Mouse (Mus musculus) left cerebral cortex, postnatal 25 days (tissue): Measurements from ENCODE around the gene Scd3. TPM values are rescaled to one million over a fixed set of nuclear protein-coding genes. Genes with fewer than 3 reads are reported as not detected.

Experiments
- DNase-seq, 2 experiments: peaks; one replicate each; pipeline ENCODE4 v3.0.0; 2022; ENCODE audit warnings: low spot score in 2 of 2, mixed read lengths in 1 of 2
- intact Hi-C: fragments of 180-260 bp; cut with DNase I; formaldehyde crosslinking; loops from one replicate; pipeline ENCODE4 v1.15.1; 2025
- total RNA-seq, 2 experiments: library from RNA; stranded (reverse); gene quantifications; 2 replicates each; pipeline ENCODE4 v1.2.3; 2021

Scd3 gene
- total RNA-seq, result 1 to 10 TPM; 2.2 to 3.2 TPM

- DNase-seq, result no peak
- intact Hi-C loops, result no loop called here
These were observed at the start of gene Scd3 for GRCm38 (mm10) chr19:44203015-44203564. Scd3 (plus strand) TSS chr19:44203269.

DNA sequence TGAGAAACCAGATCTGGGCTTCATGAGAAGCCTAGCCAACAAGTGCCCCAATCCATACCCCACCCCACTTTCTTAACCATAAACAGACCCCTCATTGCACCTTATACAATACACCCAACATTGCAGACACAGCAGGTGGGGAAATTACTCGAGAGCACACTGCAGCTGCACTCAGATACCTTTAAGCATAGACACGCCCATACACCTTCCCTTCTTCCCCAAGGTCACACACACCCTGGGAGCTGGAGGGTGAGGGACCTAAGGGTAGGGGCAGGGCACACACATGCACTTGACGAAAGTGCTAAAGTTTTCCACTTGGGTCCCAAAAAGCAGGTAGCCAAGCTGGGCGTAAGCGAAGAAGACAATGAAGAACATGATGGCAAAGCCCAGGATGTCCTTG, 49.3 kb upstream of the Scd3 start:
- intact Hi-C loops, result no loop called here
- DNase-seq, result no peak

GRCm38 (mm10) chr19:44157005-44157404, 46.1 kb upstream of the Scd3 start:
- no peak for DNase-seq
- intact Hi-C loops, result no loop called here

GRCm38 (mm10) chr19:44159386-44159785, 43.7 kb upstream of the Scd3 start:
- DNase-seq, result no peak
- intact Hi-C loops, result no loop called here

- intact Hi-C loops, result loop anchor here (5.0 kb wide), 1 partner anchor 256 kb away; no protein-coding TSS in a partner anchor
- peak; percentile 11 to 22 for DNase-seq
These were observed 41.6 kb upstream of the Scd3 start for GRCm38 (mm10) chr19:44161515-44161914.

- no peak for DNase-seq
- intact Hi-C loops, result no loop called here
These were observed 28.2 kb upstream of the Scd3 start for GRCm38 (mm10) chr19:44174835-44175234.

DNA sequence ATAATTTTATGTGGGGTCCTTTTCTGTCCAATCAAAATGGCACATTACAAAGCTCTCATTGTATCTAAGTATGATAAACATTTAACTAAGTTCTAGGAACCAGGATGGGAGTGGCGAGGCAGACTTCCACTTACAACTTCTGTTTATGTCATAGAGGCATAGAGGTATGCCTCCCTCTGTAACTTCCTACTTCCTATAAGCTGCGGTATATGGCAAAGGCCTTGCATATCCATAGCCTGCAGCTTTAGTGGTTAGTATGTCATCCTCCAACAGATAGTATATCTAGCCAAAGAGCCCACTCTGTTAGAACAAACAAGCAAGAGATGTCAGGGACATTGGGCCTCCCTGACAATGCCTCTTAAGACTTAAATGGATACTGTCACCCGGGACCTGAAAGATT, 26.3 kb upstream of the Scd3 start:
- intact Hi-C loops, result no loop called here

GRCm38 (mm10) chr19:44180502-44180901, 22.6 kb upstream of the Scd3 start:
- intact Hi-C loops, result no loop called here

More for the DNA sequence above, 26.3 kb upstream of the Scd3 start:
- no peak for DNase-seq

DNA sequence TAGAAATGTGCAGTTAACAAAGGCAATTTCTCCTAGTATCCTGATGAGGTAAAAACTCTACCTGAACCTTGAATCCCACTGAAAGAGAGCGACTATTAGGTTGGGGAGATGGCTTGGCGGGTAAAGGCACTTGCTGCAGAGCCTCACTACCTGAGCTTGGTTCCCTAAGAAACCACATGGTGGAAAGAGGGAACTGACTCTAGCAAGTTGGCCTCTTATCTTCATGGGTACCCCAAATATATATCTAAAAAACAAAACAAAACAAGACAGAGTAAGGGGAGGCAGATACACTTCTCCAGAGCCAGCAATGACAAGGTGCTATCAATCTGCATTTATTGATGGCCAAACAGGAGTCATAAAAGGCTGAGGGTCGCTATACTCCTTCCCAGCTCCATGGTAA, 19.1 kb upstream of the Scd3 start:
- intact Hi-C loops, result no loop called here
- no peak for DNase-seq

More at GRCm38 (mm10) chr19:44180502-44180901, 22.6 kb upstream of the Scd3 start:
- no peak for DNase-seq

- intact Hi-C loops, result no loop called here
- no peak for DNase-seq
These were observed 14.0 kb upstream of the Scd3 start for GRCm38 (mm10) chr19:44189056-44189455.

GRCm38 (mm10) chr19:44192342-44192741, 10.7 kb upstream of the Scd3 start, which contains the start of gene Pkd2l1:
Pkd2l1 (minus strand) TSS chr19:44192442.
- intact Hi-C loops, result no loop called here
- DNase-seq, result no peak

DNA sequence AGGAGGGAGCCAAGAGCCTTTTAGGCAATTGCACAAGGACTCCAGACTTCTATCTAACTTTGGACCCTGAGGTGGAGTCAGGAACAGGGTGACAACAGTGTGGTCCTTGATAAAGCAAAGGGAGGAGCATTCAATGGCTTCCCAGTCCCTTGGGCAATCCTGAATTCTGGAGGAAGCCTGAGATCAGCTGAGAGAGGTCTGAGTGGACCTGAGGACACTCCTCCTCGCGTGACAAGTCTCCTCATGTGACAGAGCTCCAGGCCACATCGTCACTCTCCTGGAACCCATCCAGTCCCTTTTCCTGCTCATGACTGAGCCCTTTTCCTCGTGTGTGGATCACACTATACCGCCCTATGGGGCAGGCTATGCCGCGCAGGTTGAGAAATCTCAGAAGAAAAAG, 9.2 kb upstream of the Scd3 start:
- DNase-seq, result no peak
- intact Hi-C loops, result loop anchor here (2.0 kb wide), 1 partner anchor 101 kb away; no protein-coding TSS in a partner anchor

- intact Hi-C loops, result loop anchor here (2.0 to 5.0 kb wide), 2 partner anchors 100 to 222 kb away; no protein-coding TSS in a partner anchor
These were observed 7.9 kb upstream of the Scd3 start for GRCm38 (mm10) chr19:44195138-44195537.

DNA sequence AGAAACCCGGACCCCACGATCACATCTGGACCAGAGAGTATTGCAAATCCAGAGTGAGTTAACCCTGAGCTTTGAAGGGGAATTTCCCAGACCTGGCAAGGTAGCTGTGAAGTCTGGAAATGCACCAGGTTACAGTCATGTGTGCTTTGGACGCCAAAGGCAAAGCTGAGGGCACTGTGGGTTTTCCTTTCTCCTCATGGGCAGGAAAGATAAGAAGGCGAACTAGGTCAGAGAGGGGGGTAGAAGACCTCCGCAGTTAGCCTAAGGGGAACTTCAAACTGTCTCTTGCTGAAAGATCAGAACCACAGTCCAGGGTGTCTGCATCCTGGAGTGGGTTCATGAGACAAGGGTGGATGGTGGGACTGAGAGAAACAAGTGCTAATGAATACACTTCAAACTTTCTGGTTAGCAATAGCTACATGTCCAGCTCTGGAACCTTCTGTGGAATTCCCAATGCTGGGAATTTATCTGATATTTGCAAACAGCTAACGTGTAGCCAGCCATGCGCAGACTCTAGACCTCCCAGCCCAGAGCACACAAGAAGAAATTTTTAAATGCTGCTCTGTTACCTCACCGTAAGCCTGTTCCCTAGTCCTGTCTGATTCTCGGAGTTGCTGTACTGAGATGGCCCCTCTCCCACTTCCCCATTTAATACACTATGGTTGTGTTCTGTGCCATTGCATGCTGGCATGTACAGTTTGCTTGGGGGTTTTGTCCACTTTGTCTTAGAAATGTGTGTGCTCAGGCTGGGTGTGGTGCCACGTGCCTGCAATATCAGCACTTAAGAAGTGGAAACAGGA, 5.8 kb upstream of the Scd3 start:
- no peak for DNase-seq
- intact Hi-C loops, result loop anchor here (5.0 kb wide), 1 partner anchor 220 kb away; no protein-coding TSS in a partner anchor

More at GRCm38 (mm10) chr19:44195138-44195537, 7.9 kb upstream of the Scd3 start:
- peak; percentile 65 to 77 for DNase-seq

DNA sequence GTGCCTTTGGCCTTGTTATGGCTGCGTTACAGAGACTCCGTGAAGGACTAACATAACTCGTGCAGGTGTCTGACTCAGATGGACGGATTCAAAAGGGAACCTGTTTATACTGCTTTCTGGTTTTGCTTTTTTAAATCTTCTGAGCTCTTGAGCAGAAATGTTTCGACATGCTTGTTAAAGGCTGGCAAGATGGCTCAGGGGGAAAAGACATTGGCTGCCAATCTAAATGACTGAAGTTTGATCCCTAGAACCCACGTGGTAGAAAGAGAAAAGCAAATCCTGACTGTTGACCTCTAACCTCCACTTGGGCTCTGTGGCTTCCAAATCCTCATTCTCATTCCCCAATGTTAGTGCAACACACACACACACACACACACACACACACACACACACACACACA, 4.6 kb upstream of the Scd3 start:
- no peak for DNase-seq
- intact Hi-C loops, result loop anchor here (5.0 kb wide), 1 partner anchor 219 kb away; no protein-coding TSS in a partner anchor

DNA sequence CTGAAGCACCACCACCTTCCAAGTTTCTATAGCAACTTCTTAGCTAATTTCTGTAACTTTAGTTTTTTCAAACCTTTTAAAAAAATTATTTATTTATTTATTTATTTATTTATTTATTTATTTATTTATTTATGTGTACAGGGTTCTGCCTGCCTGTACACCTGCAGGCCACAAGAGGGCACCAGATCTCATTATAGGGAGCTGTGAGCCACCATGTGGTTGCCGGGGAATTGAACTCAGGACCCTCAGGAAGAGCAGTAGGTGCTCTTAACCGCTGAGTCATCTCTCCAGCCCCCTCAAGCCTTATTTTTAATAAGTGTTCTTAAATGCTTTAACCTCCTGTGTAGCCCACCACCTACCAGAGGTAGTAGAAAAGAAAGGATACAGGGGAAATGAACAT, 4.1 kb upstream of the Scd3 start:
- no peak for DNase-seq
- intact Hi-C loops, result loop anchor here (5.0 kb wide), 1 partner anchor 218 kb away; no protein-coding TSS in a partner anchor

- intact Hi-C loops, result no loop called here
- DNase-seq, result no peak
These were observed 4.0 kb downstream of the Scd3 start for GRCm38 (mm10) chr19:44207079-44207478.

GRCm38 (mm10) chr19:44215255-44215654, 12.2 kb downstream of the Scd3 start:
- DNase-seq, result no peak
- intact Hi-C loops, result no loop called here

DNA sequence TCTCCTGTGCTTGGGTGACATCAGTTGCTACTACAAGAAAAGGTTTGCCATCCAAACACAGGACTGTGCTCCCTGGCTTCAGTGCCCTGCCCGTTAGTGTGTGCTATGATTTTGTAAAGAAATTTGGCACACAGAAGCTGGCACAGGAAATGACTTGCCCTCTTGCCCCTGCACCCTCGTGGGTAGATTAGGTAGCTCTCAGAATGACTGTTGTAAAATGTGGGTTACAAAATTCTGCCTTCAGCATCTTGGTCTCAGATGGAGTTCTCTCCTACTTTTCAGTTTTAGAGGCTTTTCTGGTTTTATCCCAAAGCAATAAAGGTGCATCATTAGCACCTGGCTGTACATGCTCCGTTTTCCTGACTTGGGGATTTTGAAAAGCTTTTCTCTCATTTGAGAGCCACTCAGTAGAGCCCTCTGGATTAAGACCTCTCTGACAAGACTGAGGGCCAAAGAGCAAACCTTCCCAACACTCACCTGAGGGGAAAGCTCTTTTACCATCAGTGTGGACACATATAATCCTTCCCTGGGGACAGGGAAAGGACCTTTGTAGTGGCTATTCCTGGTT, 15.0 kb downstream of the Scd3 start:
- DNase-seq, result no peak
- intact Hi-C loops, result no loop called here

DNA sequence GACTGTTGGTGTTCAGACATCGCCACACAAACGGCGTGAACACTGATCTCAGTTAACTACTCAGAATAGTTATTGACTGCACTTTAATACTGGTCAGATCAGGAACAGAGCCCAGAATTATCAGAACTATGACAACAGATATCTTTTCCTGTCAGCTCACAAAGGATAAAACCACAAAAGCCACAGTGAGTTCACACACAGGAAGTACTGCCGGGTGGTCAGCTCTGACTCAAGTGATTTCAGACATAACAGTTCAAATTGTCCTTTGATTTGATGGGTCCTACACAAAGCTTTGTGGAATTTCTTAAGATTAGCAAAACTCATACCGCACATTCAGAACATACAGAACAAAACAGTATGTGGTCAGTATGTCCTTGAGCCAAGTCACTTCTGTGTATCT, 22.7 kb downstream of the Scd3 start:
- intact Hi-C loops, result no loop called here
- DNase-seq, result no peak
